Mouse (Mus musculus) cerebellum, adult 2 months (tissue): ENCODE results near the gene Dpf1.

Experiments
- CTCF ChIP-seq: fragments of 200-500 bp; IDR thresholded peaks from 2 replicates; pipeline ENCODE4 v1.5.1; 2011; ENCODE audit warnings: low read depth, mild to moderate bottlenecking, control low read depth, low read length, moderate library complexity, borderline replicate concordance; ENCODE audit not compliant: insufficient read depth
- POLR2A ChIP-seq: fragments of 200-500 bp; IDR thresholded peaks from 2 replicates; pipeline ENCODE4 v1.6.1; 2011; ENCODE audit warnings: low read length, control low read depth, borderline replicate concordance; ENCODE audit not compliant: insufficient read depth

DNA sequence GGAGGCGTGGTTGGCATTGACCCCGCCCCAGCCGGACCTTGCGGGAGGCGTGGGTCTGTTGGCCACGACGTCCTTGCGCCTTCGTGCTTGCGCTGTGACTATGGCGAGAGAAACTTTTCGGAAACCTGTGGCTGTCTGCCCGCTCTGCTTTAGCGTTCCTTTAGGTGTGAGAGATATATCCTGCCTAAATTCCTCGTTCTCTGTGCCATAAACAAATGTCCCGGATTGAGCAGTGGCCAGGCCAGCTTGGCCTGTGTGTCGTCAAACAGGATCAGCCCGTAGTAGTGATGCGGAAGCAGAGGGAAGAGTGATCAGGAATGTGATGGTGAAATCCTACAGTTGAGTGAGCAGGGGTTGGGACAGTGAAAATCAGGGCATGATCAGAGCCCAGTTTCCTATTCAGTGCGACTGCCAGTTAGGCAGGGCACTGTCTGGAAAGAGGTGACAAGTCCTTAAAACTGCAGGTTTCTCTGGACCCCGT lies 21.6 kb upstream of the Dpf1 start:
- TF ChIP-seq CTCF (no peak), POLR2A (no peak)
